Mouse (Mus musculus): ENCODE results near the gene Zfp13. TPM values are rescaled to one million over a fixed set of nuclear protein-coding genes. Genes with fewer than 3 reads are reported as not detected.

Zfp13 gene
- total and polyA plus RNA-seq, 3 experiments, result 0.30 TPM; not detected in 2

DNA sequence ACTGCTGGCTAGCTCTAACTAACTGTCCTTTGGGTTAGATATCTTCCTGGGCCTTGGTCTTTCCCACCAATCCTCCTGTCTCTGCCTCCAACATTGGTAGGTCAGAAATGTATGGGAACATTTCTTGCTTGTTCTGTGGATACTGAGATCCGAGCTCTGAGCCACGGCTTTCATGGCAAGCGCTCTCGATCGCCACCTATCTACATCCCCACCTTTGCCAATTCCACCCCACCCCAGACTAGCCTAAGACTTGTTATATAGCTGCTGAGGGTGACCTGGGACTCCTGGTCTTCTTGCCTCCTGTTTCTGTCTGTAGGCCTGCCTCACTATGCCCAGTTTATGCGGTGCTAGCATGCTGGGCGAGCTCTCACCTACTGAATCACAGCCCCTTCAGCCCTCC lies 5.1 kb upstream of the Zfp13 start:
- Histone ChIP-seq H3K4me2 (ENCODE audit: insufficient read depth, low read depth, poor library complexity, severe bottlenecking) (no peak overlapping the region), H3K27me3 (replicated peaks) (peaks cover 66% of the 10 kb centered on the region), H3K27ac (ENCODE audit: insufficient read depth, low read depth) (no peak overlapping the region), H3K9ac (ENCODE audit: insufficient read depth, low read depth) (no peak overlapping the region), H3K36me3 (replicated peaks in 1 of 2; ENCODE audit: control insufficient read depth in 1 of 2, insufficient read depth in 1 of 2, low read length in 1 of 2) (no peaks in the 10 kb centered on the region), H3K4me1 (ENCODE audit: control insufficient read depth in 1 of 2, insufficient read depth in 2 of 2) (peaks cover 6 to 7% of the 10 kb centered on the region in 2 experiments; a peak in 3 of 4 replicates), H3K4me3 (replicated peaks in 1 of 3; ENCODE audit: low read depth in 2 of 3, low read length in 2 of 3, poor library complexity in 1 of 3) (no peak overlapping the region), H3K79me2 (replicated peaks; ENCODE audit: control insufficient read depth, extremely low read depth, insufficient read depth, poor library complexity, severe bottlenecking) (no peaks in the 10 kb centered on the region), H3K9me3 (replicated peaks; ENCODE audit: low read length) (no peaks in the 10 kb centered on the region)
- in situ Hi-C loops (cut with MboI; ENCODE audit: low pct_ligation_motif_present, low pct_unique_long_range_greater_than_20kb, low sequenced_read_pairs), result loop anchor here (5.0 kb wide), 1 partner anchor 37 kb away; no protein-coding TSS in a partner anchor
- dilution Hi-C loops (cut with MboI; ENCODE audit: extremely low pct_ligation_motif_present, extremely low pct_unique_long_range_greater_than_20kb, low sequenced_read_pairs), result no loop called here
- TF ChIP-seq CTCF (conservative IDR thresholded peaks at IDR 0.05 in 1 of 2, IDR thresholded peaks at IDR 0.05 in 1 of 2; ENCODE audit: low read depth in 2 of 2, low read length in 2 of 2) (peak in 1 of 2 experiments; percentile 32; a peak in 2 of 4 replicates), MAFK (IDR thresholded peaks at IDR 0.05; ENCODE audit: insufficient replicate concordance, low read length) (no peak)
- no peak for DNase-seq (ENCODE audit: extremely low read depth)

GRCm38 (mm10) chr17:23603542-23603941 lies 4.3 kb upstream of the Zfp13 start:
- in situ Hi-C loops (cut with MboI; ENCODE audit: low pct_ligation_motif_present, low pct_unique_long_range_greater_than_20kb, low sequenced_read_pairs) (loop anchor here (5.0 kb wide), 1 partner anchor 36 kb away; no protein-coding TSS in a partner anchor), dilution Hi-C loops (cut with MboI; ENCODE audit: extremely low pct_ligation_motif_present, extremely low pct_unique_long_range_greater_than_20kb, low sequenced_read_pairs) (no loop called here)
- Histone ChIP-seq H3K4me1 (ENCODE audit: control insufficient read depth in 1 of 2, insufficient read depth in 2 of 2) (peaks cover 8 to 9% of the 10 kb centered on the region in 2 experiments), H3K9me3 (replicated peaks; ENCODE audit: low read length) (no peaks in the 10 kb centered on the region), H3K27ac (ENCODE audit: insufficient read depth, low read depth) (no peak overlapping the region), H3K79me2 (replicated peaks; ENCODE audit: control insufficient read depth, extremely low read depth, insufficient read depth, poor library complexity, severe bottlenecking) (no peaks in the 10 kb centered on the region), H3K27me3 (replicated peaks) (peaks cover 66% of the 10 kb centered on the region), H3K36me3 (replicated peaks in 1 of 2; ENCODE audit: control insufficient read depth in 1 of 2, insufficient read depth in 1 of 2, low read length in 1 of 2) (no peaks in the 10 kb centered on the region), H3K9ac (ENCODE audit: insufficient read depth, low read depth) (no peak overlapping the region), H3K4me3 (replicated peaks in 1 of 3; ENCODE audit: low read depth in 2 of 3, low read length in 2 of 3, poor library complexity in 1 of 3) (no peak overlapping the region), H3K4me2 (ENCODE audit: insufficient read depth, low read depth, poor library complexity, severe bottlenecking) (no peak overlapping the region)
- TF ChIP-seq CTCF (conservative IDR thresholded peaks at IDR 0.05 in 1 of 2, IDR thresholded peaks at IDR 0.05 in 1 of 2; ENCODE audit: low read depth in 2 of 2, low read length in 2 of 2) (peak; percentile 11 to 89; a peak in 2 of 4 replicates), SIN3A (IDR thresholded peaks at IDR 0.05; ENCODE audit: low read length) (no peak), MAX (IDR thresholded peaks at IDR 0.05; ENCODE audit: low read length) (no peak), KAT2A (IDR thresholded peaks at IDR 0.05; ENCODE audit: insufficient replicate concordance, low read length) (no peak), SMC3 (IDR thresholded peaks at IDR 0.05; ENCODE audit: low read depth, low read length) (peak; percentile 78), MYC (IDR thresholded peaks at IDR 0.05; ENCODE audit: low read depth, low read length) (no peak), RAD21 (IDR thresholded peaks at IDR 0.05; ENCODE audit: low read depth, low read length) (peak; percentile 79), JUND (conservative IDR thresholded peaks at IDR 0.05; ENCODE audit: low read depth, low read length) (no peak)
- DNase-seq (ENCODE audit: extremely low read depth), result peak; percentile 63

- no peaks in the 10 kb centered on the region for H3K9me3 ChIP-seq (replicated peaks; ENCODE audit: low read length)
- H3K27me3 ChIP-seq (replicated peaks), result peaks cover 65% of the 10 kb centered on the region
- no peak overlapping the region for H3K4me2 ChIP-seq (ENCODE audit: insufficient read depth, low read depth, poor library complexity, severe bottlenecking)
- H3K36me3 ChIP-seq (replicated peaks in 1 of 2; ENCODE audit: control insufficient read depth in 1 of 2, insufficient read depth in 1 of 2, low read length in 1 of 2), result no peaks in the 10 kb centered on the region
- no peak for DNase-seq (ENCODE audit: extremely low read depth)
- dilution Hi-C loops (cut with MboI; ENCODE audit: extremely low pct_ligation_motif_present, extremely low pct_unique_long_range_greater_than_20kb, low sequenced_read_pairs), result no loop called here
- H3K4me1 ChIP-seq (ENCODE audit: control insufficient read depth in 1 of 2, insufficient read depth in 2 of 2), result peaks cover 13 to 14% of the 10 kb centered on the region in 2 experiments
- H3K27ac ChIP-seq (ENCODE audit: insufficient read depth, low read depth), result no peak overlapping the region
- no peak overlapping the region for H3K9ac ChIP-seq (ENCODE audit: insufficient read depth, low read depth)
- H3K4me3 ChIP-seq (replicated peaks in 1 of 3; ENCODE audit: low read depth in 2 of 3, low read length in 2 of 3, poor library complexity in 1 of 3), result no peak overlapping the region
- TF ChIP-seq BHLHE40 (IDR thresholded peaks at IDR 0.05; ENCODE audit: low read depth, low read length) (no peak), RCOR1 (conservative IDR thresholded peaks at IDR 0.05; ENCODE audit: low read depth, low read length) (no peak), KAT2A (IDR thresholded peaks at IDR 0.05; ENCODE audit: insufficient replicate concordance, low read length) (no peak), MAX (IDR thresholded peaks at IDR 0.05; ENCODE audit: low read length) (no peak), USF2 (conservative IDR thresholded peaks at IDR 0.05; ENCODE audit: low read depth, low read length) (no peak), E2F4 (IDR thresholded peaks at IDR 0.05; ENCODE audit: insufficient replicate concordance, low read depth, low read length) (no peak), JUN (IDR thresholded peaks at IDR 0.05; ENCODE audit: insufficient read depth, low read depth, low read length) (no peak), IRF4 (IDR thresholded peaks at IDR 0.05; ENCODE audit: low read depth, low read length) (no peak), POLR2AphosphoS2 (IDR thresholded peaks at IDR 0.05; ENCODE audit: low read depth, low read length) (no peak), MXI1 (IDR thresholded peaks at IDR 0.05; ENCODE audit: low read depth, low read length) (no peak), ZKSCAN1 (IDR thresholded peaks at IDR 0.05; ENCODE audit: borderline replicate concordance, low read depth, low read length) (no peak), ZC3H11A (IDR thresholded peaks at IDR 0.05; ENCODE audit: low read depth, low read length) (no peak), TBP (conservative IDR thresholded peaks at IDR 0.05; ENCODE audit: low read depth, low read length) (no peak), CTCF (conservative IDR thresholded peaks at IDR 0.05 in 1 of 2, IDR thresholded peaks at IDR 0.05 in 1 of 2; ENCODE audit: low read depth in 2 of 2, low read length in 2 of 2) (no peak), JUND (conservative IDR thresholded peaks at IDR 0.05; ENCODE audit: low read depth, low read length) (no peak), MYC (IDR thresholded peaks at IDR 0.05; ENCODE audit: low read depth, low read length) (no peak), MAFK (IDR thresholded peaks at IDR 0.05; ENCODE audit: insufficient replicate concordance, low read length) (no peak)
- in situ Hi-C loops (cut with MboI; ENCODE audit: low pct_ligation_motif_present, low pct_unique_long_range_greater_than_20kb, low sequenced_read_pairs), result loop anchor here (5.0 kb wide), 1 partner anchor 36 kb away; no protein-coding TSS in a partner anchor
- H3K79me2 ChIP-seq (replicated peaks; ENCODE audit: control insufficient read depth, extremely low read depth, insufficient read depth, poor library complexity, severe bottlenecking), result no peaks in the 10 kb centered on the region
Measured at GRCm38 (mm10) chr17:23603077-23603476, 3.8 kb upstream of the Zfp13 start.

Measured in CH12.LX (cell line).